Comparison of ENCODE assay signal across 8 mouse cellular contexts in genomic region chr19:27216767-27217403, GRCm38 (mm10). TPM values are rescaled to one million over a fixed set of nuclear protein-coding genes. Genes with fewer than 3 reads are reported as not detected.
DNase-seq lines count a peak whose midpoint lies in the region; ATAC-seq and TF ChIP-seq lines count a peak whose summit lies in the region.

No protein-coding gene starts in this region.

- peaks cover 4% of the 10 kb centered on the region for H3K4me1 ChIP-seq in spleen, adult 2 months (ENCODE audit: control insufficient read depth, insufficient read depth, insufficient read length)
- H3K4me1 ChIP-seq in forebrain, embryonic 10.5 days = peaks cover 39% of the 10 kb centered on the region
- 0 out of 2 replicates have a peak, but pooled peaks cover 15% of the 10 kb centered on the region for H3K4me1 ChIP-seq in heart, embryonic 12.5 days (replicated peaks)
- peaks cover 5% of the 10 kb centered on the region; the same call in 1 of the 2 replicates for H3K4me1 ChIP-seq in kidney, postnatal 0 days (replicated peaks; ENCODE audit: insufficient read depth, low read length)
- peaks cover 9% of the 10 kb centered on the region; the same call in 1 of the 2 replicates for H3K4me1 ChIP-seq in liver, adult 2 months (ENCODE audit: control insufficient read depth, insufficient read depth, low read length)
- no peaks in the 10 kb centered on the region for H3K4me1 ChIP-seq in neural tube, embryonic 11.5 days (ENCODE audit: control insufficient read depth, insufficient read depth, low read length)

- H3K27ac ChIP-seq in spleen, adult 2 months (ENCODE audit: insufficient read depth, low read length) = no peak overlapping the region
- H3K27ac ChIP-seq in forebrain, embryonic 10.5 days = peak overlapping the region; percentile 86
- H3K27ac ChIP-seq in heart, embryonic 12.5 days (ENCODE audit: poor library complexity, severe bottlenecking) = peak overlapping the region; percentile 83
- H3K27ac ChIP-seq in kidney, postnatal 0 days = peak overlapping the region; percentile 83
- no peak overlapping the region for H3K27ac ChIP-seq in liver, adult 2 months (replicated peaks; ENCODE audit: insufficient read depth, low read depth, low read length)
- H3K27ac ChIP-seq in neural tube, embryonic 11.5 days (ENCODE audit: low read depth, low read length) = peak overlapping the region; percentile 84

- TF ChIP-seq POLR2A in spleen, adult 2 months (IDR thresholded peaks at IDR 0.05; ENCODE audit: low read depth, low read length) = no peak
- no peak for TF ChIP-seq POLR2A in liver, adult 2 months (IDR thresholded peaks at IDR 0.05; ENCODE audit: extremely low read depth, insufficient read depth, low read length)

- H3K79me2 ChIP-seq in liver, adult 2 months (ENCODE audit: control insufficient read depth, insufficient read depth, low read length) = no peaks in the 10 kb centered on the region

- WGBS in spleen, adult 2 months = 2% methylated on average over 54 of the region's 62 CpGs
- WGBS in forebrain, embryonic 10.5 days = under 1% methylated on average over 62 of the region's 62 CpGs
- 1% methylated on average over 61 of the region's 62 CpGs for WGBS in heart, embryonic 12.5 days
- WGBS in kidney, postnatal 0 days = 0% methylated on average over 33 of the region's 62 CpGs
- WGBS in liver, adult 2 months = under 1% methylated on average over 60 of the region's 62 CpGs
- under 1% methylated on average over 50 of the region's 62 CpGs for WGBS in neural tube, embryonic 11.5 days

- H3K4me3 ChIP-seq in spleen, adult 2 months (ENCODE audit: extremely low read depth, insufficient read depth, insufficient read length) = peak overlapping the region; percentile 30; the same call in 1 of the 2 replicates
- H3K4me3 ChIP-seq in forebrain, embryonic 10.5 days = peak overlapping the region; percentile 77
- H3K4me3 ChIP-seq in heart, embryonic 12.5 days = peak overlapping the region; percentile 83
- peak overlapping the region; percentile 82 for H3K4me3 ChIP-seq in kidney, postnatal 0 days (replicated peaks; ENCODE audit: low read depth, low read length)
- H3K4me3 ChIP-seq in liver, adult 2 months (ENCODE audit: insufficient read depth, low read depth, low read length) = peak overlapping the region; percentile 40; the same call in 1 of the 2 replicates
- H3K4me3 ChIP-seq in neural tube, embryonic 11.5 days (ENCODE audit: low read depth, low read length) = peak overlapping the region; percentile 80

- H3K27me3 ChIP-seq in spleen, adult 2 months (ENCODE audit: control insufficient read depth, insufficient read depth, low read length) = peaks cover 10% of the 10 kb centered on the region
- peaks cover 63% of the 10 kb centered on the region for H3K27me3 ChIP-seq in forebrain, embryonic 10.5 days (ENCODE audit: poor library complexity, severe bottlenecking)
- H3K27me3 ChIP-seq in heart, embryonic 12.5 days (replicated peaks) = peaks cover 26% of the 10 kb centered on the region
- no peaks in the 10 kb centered on the region; the same call in 1 of the 2 replicates for H3K27me3 ChIP-seq in kidney, postnatal 0 days (ENCODE audit: insufficient read depth, low read length)
- peaks cover 15% of the 10 kb centered on the region for H3K27me3 ChIP-seq in liver, adult 2 months (ENCODE audit: control insufficient read depth, insufficient read depth, low read length)
- H3K27me3 ChIP-seq in neural tube, embryonic 11.5 days (ENCODE audit: control insufficient read depth, insufficient read depth, low read length) = no peaks in the 10 kb centered on the region

- H3K9ac ChIP-seq in heart, embryonic 12.5 days = peak overlapping the region; percentile 83
- H3K9ac ChIP-seq in kidney, postnatal 0 days (ENCODE audit: low read depth, low read length) = peak overlapping the region; percentile 77
- H3K9ac ChIP-seq in liver, adult 2 months (ENCODE audit: low read depth, low read length) = peak overlapping the region; percentile 12; the same call in 1 of the 2 replicates
- peak overlapping the region; percentile 73 for H3K9ac ChIP-seq in neural tube, embryonic 11.5 days (ENCODE audit: low read length)

- no peak for TF ChIP-seq CTCF in spleen, adult 2 months (IDR thresholded peaks at IDR 0.05; ENCODE audit: extremely low read depth, insufficient read depth, insufficient read length, insufficient replicate concordance)
- TF ChIP-seq CTCF in kidney, postnatal 0 days (IDR thresholded peaks at IDR 0.05; ENCODE audit: low read depth) = peak; percentile 59
- peak; percentile 29; the same call in 1 of the 2 replicates for TF ChIP-seq CTCF in liver, adult 2 months (IDR thresholded peaks at IDR 0.05; ENCODE audit: low read depth, low read length)

- no peak for DNase-seq in spleen, adult 2 months (ENCODE audit: low read depth in 1 of 2, low spot score in 2 of 2)
- no peak for DNase-seq in spleen, adult 12 weeks (ENCODE audit: low spot score)
- peak; percentile 73 for DNase-seq in forebrain, embryonic 10.5 days (ENCODE audit: extremely low spot score, low spot score)
- DNase-seq in kidney, postnatal 0 days (ENCODE audit: low spot score) = peak; percentile 76
- peak; percentile 23 for DNase-seq in liver, adult 2 months (ENCODE audit: extremely low read depth, low read depth, low spot score)
- DNase-seq in neural tube, embryonic 11.5 days (ENCODE audit: low spot score) = peak; percentile 83
- peak; percentile 11 for DNase-seq in thymus, postnatal 25 days

- peak; percentile 60 for ATAC-seq in heart, embryonic 12.5 days (ENCODE audit: insufficient number of reproducible peaks, low FRiP score)
- ATAC-seq in kidney, postnatal 0 days (replicated peaks; ENCODE audit: low FRiP score, low read depth) = peak; percentile 68
- ATAC-seq in neural tube, embryonic 11.5 days (ENCODE audit: insufficient read depth, low FRiP score, low TSS enrichment) = peak; percentile 81

- no peaks in the 10 kb centered on the region for H3K9me3 ChIP-seq in forebrain, embryonic 10.5 days
- H3K9me3 ChIP-seq in heart, embryonic 12.5 days (replicated peaks) = no peaks in the 10 kb centered on the region
- no peaks in the 10 kb centered on the region for H3K9me3 ChIP-seq in kidney, postnatal 0 days (replicated peaks; ENCODE audit: low read length)
- H3K9me3 ChIP-seq in neural tube, embryonic 11.5 days (ENCODE audit: control insufficient read depth, low read length) = no peaks in the 10 kb centered on the region

- no peaks in the 10 kb centered on the region for H3K36me3 ChIP-seq in spleen, adult 2 months (ENCODE audit: control insufficient read depth, insufficient read depth, low read length)
- no peaks in the 10 kb centered on the region for H3K36me3 ChIP-seq in forebrain, embryonic 10.5 days (replicated peaks)
- H3K36me3 ChIP-seq in heart, embryonic 12.5 days = no peaks in the 10 kb centered on the region
- no peaks in the 10 kb centered on the region for H3K36me3 ChIP-seq in kidney, postnatal 0 days (ENCODE audit: insufficient read depth, low read length)
- no peaks in the 10 kb centered on the region for H3K36me3 ChIP-seq in liver, adult 2 months (ENCODE audit: control insufficient read depth, insufficient read depth, low read length)
- H3K36me3 ChIP-seq in neural tube, embryonic 11.5 days (ENCODE audit: control insufficient read depth, insufficient read depth, low read length) = no peaks in the 10 kb centered on the region

- peak overlapping the region; percentile 95 for H3K4me2 ChIP-seq in heart, embryonic 12.5 days
- H3K4me2 ChIP-seq in kidney, postnatal 0 days (ENCODE audit: low read length) = peak overlapping the region; percentile 92
- peak overlapping the region; percentile 80 for H3K4me2 ChIP-seq in neural tube, embryonic 11.5 days (ENCODE audit: low read depth)

RNA-seq across cellular contexts. Expression of gene Vldlr, which starts 0.6 kb away (rescaled TPM):
- polyA plus RNA-seq in spleen, adult 2 months (2012; rRNA removed) = 1.4 and 1.8 TPM in 2 replicates
- 5.3 and 6.0 TPM in 2 replicates for polyA plus RNA-seq in forebrain, embryonic 10.5 days (2016; fragmentation: Nextera tagmentation; extraction: Ambion mirVana)
- 21.9 and 23.7 TPM in 2 replicates for polyA plus RNA-seq in heart, embryonic 12.5 days (2016; fragmentation: Nextera tagmentation; extraction: Ambion mirVana)
- 41.8 and 42.2 TPM in 2 replicates for polyA plus RNA-seq in kidney, postnatal 0 days (2015; fragmentation: Nextera tagmentation; extraction: Ambion mirVana)
- 5.2 and 7.3 TPM in 2 replicates for total RNA-seq in liver, adult 2 months (2014; rRNA removed)
- polyA plus RNA-seq in liver, adult 2 months (2012; rRNA removed) = 3.8 and 9.1 TPM in 2 replicates
- polyA plus RNA-seq in neural tube, embryonic 11.5 days (2014; fragmentation: Nextera tagmentation; extraction: Ambion mirVana) = 12.2 and 14.3 TPM in 2 replicates

Comparison
In these comparisons a context has a peak if more than half of its experiments do, and no peak if none do; other contexts are left out.
1. DNase-seq: peak in forebrain, embryonic 10.5 days (single experiment), kidney, postnatal 0 days (single experiment), liver, adult 2 months (single experiment), neural tube, embryonic 11.5 days (single experiment) and thymus, postnatal 25 days (single experiment); none in spleen, adult 2 months (0 of 2) and spleen, adult 12 weeks (single experiment).
2. H3K27ac ChIP-seq: peak in forebrain, embryonic 10.5 days (single experiment), heart, embryonic 12.5 days (single experiment), kidney, postnatal 0 days (single experiment) and neural tube, embryonic 11.5 days (single experiment); none in spleen, adult 2 months (single experiment) and liver, adult 2 months (single experiment).
3. H3K4me3 ChIP-seq: peak in every context shown above with its lines; median percentile 83 in heart, embryonic 12.5 days; 82 in kidney, postnatal 0 days; 80 in neural tube, embryonic 11.5 days; 77 in forebrain, embryonic 10.5 days; 40 in liver, adult 2 months; 30 in spleen, adult 2 months.
4. H3K9ac ChIP-seq: peak in every context shown above with its lines; median percentile 83 in heart, embryonic 12.5 days; 77 in kidney, postnatal 0 days; 73 in neural tube, embryonic 11.5 days; 12 in liver, adult 2 months.
5. Peak in every context shown above with its lines, with median percentiles within 50 percentile points of each other: ATAC-seq and H3K4me2 ChIP-seq.